Mouse (Mus musculus) testis, adult 2 months (tissue): ENCODE measurements around the gene Slc35f5. TPM values are rescaled to one million over a fixed set of nuclear protein-coding genes. Genes with fewer than 3 reads are reported as not detected.

Source experiments
- H3K27ac ChIP-seq: fragments of 200-500 bp; 2 replicates; pipeline ENCODE4 v1.5.1; 2012; ENCODE audit warnings: low read depth, low read length; ENCODE audit not compliant: control insufficient read depth, insufficient read depth
- H3K27me3 ChIP-seq: fragments of 200-500 bp; 2 replicates; pipeline ENCODE4 v1.6.1; 2012; ENCODE audit warnings: mild to moderate bottlenecking, low read length, moderate library complexity; ENCODE audit not compliant: control insufficient read depth, insufficient read depth
- H3K36me3 ChIP-seq: fragments of 200-500 bp; 2 replicates; pipeline ENCODE4 v1.6.1; 2012; ENCODE audit warnings: mild to moderate bottlenecking, low read length; ENCODE audit not compliant: control insufficient read depth, insufficient read depth
- H3K4me1 ChIP-seq: fragments of 200-500 bp; 2 replicates; pipeline ENCODE4 v1.6.1; 2012; ENCODE audit warnings: low read length; ENCODE audit not compliant: control insufficient read depth, insufficient read depth
- H3K4me3 ChIP-seq: fragments of 200-500 bp; 2 replicates; pipeline ENCODE4 v1.5.1; 2012; ENCODE audit warnings: low read depth, mild to moderate bottlenecking, low read length, moderate library complexity, mixed read lengths; ENCODE audit not compliant: control insufficient read depth
- CTCF ChIP-seq: fragments of 200-500 bp; IDR thresholded peaks from 2 replicates; pipeline ENCODE4 v1.5.1; 2012; ENCODE audit warnings: low read depth, mild to moderate bottlenecking, inconsistent platforms, low read length, moderate library complexity; ENCODE audit not compliant: control insufficient read depth, insufficient read depth, insufficient replicate concordance
- POLR2A ChIP-seq: fragments of 200-500 bp; IDR thresholded peaks from 2 replicates; pipeline ENCODE4 v1.6.1; 2012; ENCODE audit warnings: low read depth, mild to moderate bottlenecking, inconsistent platforms, low read length, moderate library complexity; ENCODE audit not compliant: control insufficient read depth
- polyA plus RNA-seq: library from polyadenylated mRNA; depleted of rRNA; stranded (reverse); fragments of >200 nt; gene quantifications from 2 replicates; pipeline ENCODE4 v1.2.3, GENCODE M21; 2012

Gene Slc35f5
- polyA plus RNA-seq, 1 experiment: 19.4 TPM

- Histone ChIP-seq H3K4me3 (no peak overlapping the region), H3K36me3 (peaks cover 4% of the 10 kb centered on the region), H3K27me3 (no peaks in the 10 kb centered on the region), H3K27ac (no peak overlapping the region), H3K4me1 (no peaks in the 10 kb centered on the region)
- TF ChIP-seq CTCF (no peak), POLR2A (no peak)
Measured at GRCm38 (mm10) chr1:125575458-125576114, 15.2 kb downstream of the Slc35f5 start.

- no peak for TF ChIP-seq CTCF
- TF ChIP-seq POLR2A: no peak
- peaks cover 3% of the 10 kb centered on the region; the same call in 1 of the 2 replicates for H3K36me3 ChIP-seq
- no peaks in the 10 kb centered on the region for H3K4me1 ChIP-seq
- H3K27me3 ChIP-seq: no peaks in the 10 kb centered on the region
- no peak overlapping the region for H3K4me3 ChIP-seq
- H3K27ac ChIP-seq: no peak overlapping the region
Measured at GRCm38 (mm10) chr1:125576965-125577364, 16.6 kb downstream of the Slc35f5 start.

GRCm38 (mm10) chr1:125578091-125578490 lies 17.7 kb downstream of the Slc35f5 start:
- no peak overlapping the region for H3K27ac ChIP-seq
- H3K4me3 ChIP-seq: no peak overlapping the region
- H3K4me1 ChIP-seq: no peaks in the 10 kb centered on the region
- no peaks in the 10 kb centered on the region for H3K27me3 ChIP-seq
- TF ChIP-seq CTCF (no peak), POLR2A (no peak)
- peaks cover 4% of the 10 kb centered on the region; the same call in 1 of the 2 replicates for H3K36me3 ChIP-seq

- H3K4me1 ChIP-seq: no peaks in the 10 kb centered on the region
- H3K36me3 ChIP-seq: peaks cover 6% of the 10 kb centered on the region; the same call in 1 of the 2 replicates
- TF ChIP-seq CTCF: no peak
- no peak for TF ChIP-seq POLR2A
Measured at GRCm38 (mm10) chr1:125581134-125581533, 20.7 kb downstream of the Slc35f5 start.

GRCm38 (mm10) chr1:125603620-125604019 lies 43.2 kb downstream of the Slc35f5 start:
- no peak overlapping the region for H3K4me3 ChIP-seq
- no peaks in the 10 kb centered on the region for H3K36me3 ChIP-seq
- H3K4me1 ChIP-seq: peaks cover 5% of the 10 kb centered on the region
- TF ChIP-seq POLR2A (no peak), CTCF (no peak)
- H3K27ac ChIP-seq: no peak overlapping the region
- H3K27me3 ChIP-seq: no peaks in the 10 kb centered on the region

More at GRCm38 (mm10) chr1:125581134-125581533, 20.7 kb downstream of the Slc35f5 start:
- Histone ChIP-seq H3K27ac (no peak overlapping the region), H3K4me3 (no peak overlapping the region), H3K27me3 (no peaks in the 10 kb centered on the region)

- Histone ChIP-seq H3K27me3 (no peaks in the 10 kb centered on the region), H3K4me3 (no peak overlapping the region), H3K36me3 (no peaks in the 10 kb centered on the region), H3K27ac (no peak overlapping the region), H3K4me1 (peaks cover 5% of the 10 kb centered on the region)
- no peak for TF ChIP-seq POLR2A
- TF ChIP-seq CTCF: peak; percentile 98
Measured at GRCm38 (mm10) chr1:125607087-125607803, 46.9 kb downstream of the Slc35f5 start.

GRCm38 (mm10) chr1:125624376-125625076 lies 64.1 kb downstream of the Slc35f5 start:
- no peak for TF ChIP-seq POLR2A
- no peak for TF ChIP-seq CTCF
- H3K36me3 ChIP-seq: no peaks in the 10 kb centered on the region
- no peaks in the 10 kb centered on the region for H3K27me3 ChIP-seq
- H3K4me1 ChIP-seq: no peaks in the 10 kb centered on the region
- no peak overlapping the region for H3K27ac ChIP-seq
- H3K4me3 ChIP-seq: no peak overlapping the region
